Mouse (Mus musculus) 416B (cell line): ENCODE results near the gene Adamts20.

ENCODE experiments used
- DNase-seq: peaks from one replicate; pipeline ENCODE4 v3.0.0; 2011; ENCODE audit warnings: low read depth

Adamts20 gene

GRCm38 (mm10) chr15:94339011-94339410 is 126.2 kb downstream of the Adamts20 start:
- no peak for DNase-seq

GRCm38 (mm10) chr15:94334586-94334985 is 130.6 kb downstream of the Adamts20 start:
- no peak for DNase-seq

- no peak for DNase-seq
Measured at GRCm38 (mm10) chr15:94326626-94327025, 138.6 kb downstream of the Adamts20 start.

- DNase-seq: no peak
Measured at GRCm38 (mm10) chr15:94325509-94326181, 139.6 kb downstream of the Adamts20 start.

GRCm38 (mm10) chr15:94316171-94316570 is 149.0 kb downstream of the Adamts20 start:
- no peak for DNase-seq

- DNase-seq: no peak
Measured at GRCm38 (mm10) chr15:94309689-94310088, 155.5 kb downstream of the Adamts20 start.

GRCm38 (mm10) chr15:94307888-94308287 is 157.3 kb downstream of the Adamts20 start:
- no peak for DNase-seq

GRCm38 (mm10) chr15:94303151-94303550 is 162.1 kb downstream of the Adamts20 start:
- no peak for DNase-seq

GRCm38 (mm10) chr15:94294084-94294483 is 171.1 kb downstream of the Adamts20 start:
- no peak for DNase-seq

- DNase-seq: no peak
Measured at GRCm38 (mm10) chr15:94288015-94288414, 177.2 kb downstream of the Adamts20 start.

- no peak for DNase-seq
Measured at GRCm38 (mm10) chr15:94287495-94287894, 177.7 kb downstream of the Adamts20 start.

- DNase-seq: no peak
Measured at GRCm38 (mm10) chr15:94276418-94276817, 188.8 kb downstream of the Adamts20 start.

- DNase-seq: peak; percentile 66
Measured at GRCm38 (mm10) chr15:94265630-94266029, 199.6 kb downstream of the Adamts20 start.

- DNase-seq: no peak
Measured at GRCm38 (mm10) chr15:94264497-94264879, 200.7 kb downstream of the Adamts20 start.

- DNase-seq: peak; percentile 48
Measured at GRCm38 (mm10) chr15:94263866-94264496, 201.2 kb downstream of the Adamts20 start.

GRCm38 (mm10) chr15:94263241-94263640 is 202.0 kb downstream of the Adamts20 start:
- peak; percentile 3 for DNase-seq

- no peak for DNase-seq
Measured at GRCm38 (mm10) chr15:94259497-94259896, 205.7 kb downstream of the Adamts20 start.

- DNase-seq: no peak
Measured at GRCm38 (mm10) chr15:94255538-94255937, 209.7 kb downstream of the Adamts20 start.

- no peak for DNase-seq
Measured at GRCm38 (mm10) chr15:94254861-94255516, 210.2 kb downstream of the Adamts20 start.

- no peak for DNase-seq
Measured at GRCm38 (mm10) chr15:94254091-94254860, 210.9 kb downstream of the Adamts20 start.

- DNase-seq: peak; percentile 11
Measured at GRCm38 (mm10) chr15:94252962-94253712, 212.1 kb downstream of the Adamts20 start.

- no peak for DNase-seq
Measured at GRCm38 (mm10) chr15:94249766-94250165, 215.5 kb downstream of the Adamts20 start.
